Mouse (Mus musculus) frontal cortex, postnatal 25 days (tissue): ENCODE results near the gene Svop.

Experiments used
- DNase-seq, 2 experiments: peaks; one replicate each; pipeline ENCODE4 v3.0.0; 2022; ENCODE audit warnings: low spot score in 2 of 2

The Svop gene

DNA sequence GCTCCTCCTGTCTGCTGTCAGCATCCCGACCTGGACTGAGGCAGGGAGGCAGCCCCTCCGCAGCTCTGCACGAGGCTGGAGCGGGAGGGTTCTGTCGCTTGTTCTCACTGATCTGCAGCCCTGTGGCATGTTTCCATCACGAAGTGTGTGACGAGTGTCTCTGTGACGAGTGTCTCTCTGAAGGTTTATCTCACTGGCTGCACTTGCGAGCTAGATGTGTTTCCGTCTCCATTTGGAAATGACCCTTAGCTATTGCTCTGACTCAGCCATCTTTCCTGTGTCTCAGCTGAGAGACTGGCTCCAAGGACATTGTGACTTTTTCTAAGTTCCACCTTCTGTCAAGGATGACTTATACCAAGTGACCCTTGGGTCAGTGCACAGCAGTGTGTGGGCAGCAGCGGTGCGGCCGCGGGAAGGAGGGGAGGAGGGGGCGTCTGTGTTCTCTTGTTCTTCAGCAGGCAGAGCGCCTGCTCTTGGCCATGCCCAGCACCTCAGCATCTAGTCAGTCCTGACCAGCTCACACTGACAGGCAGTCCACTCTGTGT lies 15.1 kb upstream of the Svop start:
- no peak for DNase-seq

GRCm38 (mm10) chr5:114102807-114103206 lies 11.4 kb upstream of the Svop start:
- no peak for DNase-seq

DNA sequence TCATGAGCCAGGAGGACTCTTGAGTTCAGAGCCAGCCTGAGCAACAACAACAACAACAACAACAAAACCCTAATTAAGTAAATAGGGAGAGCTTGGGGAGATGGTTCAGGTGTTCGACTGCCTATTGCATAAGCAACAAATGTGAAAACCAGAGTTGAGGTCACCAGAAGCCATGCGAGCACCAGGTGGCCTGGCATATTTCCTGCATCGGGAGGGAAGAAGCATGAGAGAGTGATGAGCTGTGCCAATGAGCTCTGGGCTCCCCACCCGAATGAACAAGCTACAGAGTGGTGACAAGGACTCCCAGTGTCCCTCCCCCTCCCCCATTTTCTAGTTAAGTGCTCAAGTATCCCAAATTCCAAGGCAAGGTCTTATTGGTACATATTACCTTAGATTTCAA lies 10.5 kb upstream of the Svop start:
- DNase-seq = no peak

- no peak for DNase-seq
These were observed 9.2 kb upstream of the Svop start for GRCm38 (mm10) chr5:114100390-114101099.

GRCm38 (mm10) chr5:114099709-114100389 lies 8.5 kb upstream of the Svop start:
- DNase-seq = peak; percentile 91 to 95

DNA sequence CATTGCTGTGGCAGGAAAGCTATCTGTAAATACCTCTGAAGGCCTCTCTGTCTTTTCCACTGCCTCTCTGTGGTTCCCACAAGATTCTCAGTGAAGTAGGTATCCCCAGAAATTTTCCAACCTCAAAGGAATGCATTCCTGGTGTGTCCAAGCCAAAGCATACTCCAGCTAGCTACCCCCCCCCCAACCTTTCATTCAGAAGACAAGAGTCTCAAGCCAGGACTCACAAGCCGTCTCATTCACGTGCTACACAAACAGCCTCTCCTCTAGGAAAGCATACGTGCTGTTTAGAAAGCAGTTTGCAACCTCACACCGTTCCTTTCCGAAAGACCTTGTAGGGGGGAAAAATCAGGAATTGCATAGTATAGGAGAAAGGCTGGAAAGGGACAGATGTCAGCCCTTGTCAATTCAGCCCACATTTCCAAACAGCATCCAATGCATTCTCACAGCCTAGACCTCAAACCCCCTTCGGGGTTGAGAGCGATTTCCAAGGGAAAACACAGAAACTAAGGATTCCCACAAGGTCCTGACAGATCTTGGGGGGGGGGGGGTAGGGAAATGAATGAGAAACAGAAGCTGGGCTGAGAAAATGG lies 853 bp downstream of the Svop start:
- DNase-seq = no peak

GRCm38 (mm10) chr5:114087875-114088480 lies 3.4 kb downstream of the Svop start:
- DNase-seq = no peak

GRCm38 (mm10) chr5:114085501-114085900 lies 5.9 kb downstream of the Svop start:
- no peak for DNase-seq

DNA sequence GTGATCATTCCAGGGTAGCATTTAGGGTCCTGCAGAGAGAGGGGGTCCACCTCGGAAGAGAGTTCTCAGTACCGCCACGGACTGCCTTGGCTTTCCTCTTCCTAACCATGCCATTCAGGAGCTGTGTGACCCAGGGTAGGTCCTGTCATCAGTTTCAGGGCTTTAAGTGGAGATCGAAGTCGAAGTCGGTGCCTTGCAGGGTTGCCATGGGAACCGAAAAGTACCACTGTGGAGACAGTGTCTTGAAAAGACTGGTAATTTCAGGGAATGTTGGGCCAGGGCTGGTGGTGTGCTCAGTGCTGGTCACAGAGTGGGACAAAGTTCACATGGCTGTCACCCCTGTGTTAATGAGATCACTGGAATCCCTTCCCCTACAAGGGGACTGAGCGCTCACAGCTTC lies 14.4 kb downstream of the Svop start:
- no peak for DNase-seq

- DNase-seq = no peak
These were observed 19.1 kb downstream of the Svop start for GRCm38 (mm10) chr5:114072262-114072661.

DNA sequence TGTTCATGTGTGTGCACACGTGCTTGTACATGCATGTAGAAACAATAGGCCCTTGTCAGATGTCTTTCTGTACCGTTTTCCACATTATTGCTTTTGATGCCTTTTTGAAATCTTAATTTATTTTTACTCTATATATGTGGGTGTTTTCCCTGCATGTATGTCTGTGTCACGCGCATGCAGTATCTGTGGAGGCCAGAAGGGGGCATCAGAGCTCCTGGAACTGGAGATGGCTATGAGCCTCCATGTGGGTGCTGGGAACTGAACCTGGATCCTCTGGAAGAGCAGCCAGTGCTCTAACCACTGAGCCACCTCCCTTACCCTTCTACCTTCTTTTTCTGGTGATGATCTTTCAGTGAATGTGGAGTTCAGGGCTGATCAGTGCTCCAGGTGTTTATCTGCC lies 20.5 kb downstream of the Svop start:
- DNase-seq = no peak

DNA sequence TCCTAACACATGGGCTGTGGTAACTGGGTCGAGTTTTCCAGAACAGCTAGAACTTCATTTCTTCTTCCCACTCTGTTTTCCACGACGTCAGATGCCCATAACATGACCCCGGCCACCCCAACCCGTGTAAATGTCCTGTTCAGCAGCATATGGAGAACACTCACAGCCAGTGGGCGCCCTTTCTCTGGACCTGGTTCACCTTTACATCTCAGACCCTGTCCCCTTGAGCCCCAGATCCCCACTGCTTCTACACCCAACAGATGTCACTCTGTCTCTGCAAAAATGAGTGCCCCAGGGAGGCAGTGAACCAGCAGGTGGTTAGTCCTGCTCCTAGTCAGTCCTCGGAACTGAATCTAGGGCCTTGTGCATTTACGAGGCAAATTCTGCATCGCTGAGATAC lies 23.4 kb downstream of the Svop start:
- DNase-seq = no peak

DNA sequence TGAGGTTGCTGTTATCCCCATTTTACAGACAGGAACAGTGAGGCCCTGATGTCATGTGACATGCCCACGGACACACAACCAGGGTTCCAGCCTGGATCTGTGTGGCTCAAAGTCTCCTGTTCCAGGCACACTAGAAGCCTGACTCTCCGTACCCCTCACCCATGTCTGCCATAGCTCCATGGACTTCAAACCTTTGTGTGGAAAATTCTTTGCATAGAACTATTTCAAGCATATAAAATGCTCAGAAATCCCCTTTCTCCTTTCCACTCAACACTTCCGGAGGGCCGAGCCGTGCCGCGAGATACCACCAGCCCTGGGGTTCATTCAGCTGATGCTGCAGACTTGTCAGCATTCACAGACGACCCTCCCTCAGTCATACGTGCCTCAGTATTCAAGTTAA lies 23.8 kb downstream of the Svop start:
- DNase-seq = no peak

DNA sequence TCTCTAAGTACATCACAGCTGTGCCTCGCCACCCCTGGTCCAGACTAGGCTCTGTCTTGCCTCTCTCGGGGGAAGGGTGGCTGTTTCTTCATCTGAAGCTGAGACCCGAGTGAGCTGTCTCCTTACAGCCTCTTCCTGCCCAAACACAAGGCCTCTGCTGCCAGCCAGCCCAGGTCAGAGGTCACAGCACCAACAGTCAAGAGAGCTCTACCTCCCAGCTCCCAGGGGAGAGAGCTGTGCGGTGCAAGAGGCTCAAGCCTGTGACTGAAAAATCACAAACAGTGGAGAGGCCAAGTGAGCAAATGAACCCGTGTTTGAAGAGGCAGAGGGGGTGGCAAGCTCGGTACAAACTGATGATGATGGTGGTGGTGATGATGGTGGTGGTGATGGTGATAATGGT lies 24.8 kb downstream of the Svop start:
- DNase-seq = no peak

GRCm38 (mm10) chr5:114065161-114065560 lies 26.2 kb downstream of the Svop start, which contains the start of gene Usp30:
Gene Usp30, plus strand, starts transcription at chr5:114065461.
- DNase-seq = no peak

DNA sequence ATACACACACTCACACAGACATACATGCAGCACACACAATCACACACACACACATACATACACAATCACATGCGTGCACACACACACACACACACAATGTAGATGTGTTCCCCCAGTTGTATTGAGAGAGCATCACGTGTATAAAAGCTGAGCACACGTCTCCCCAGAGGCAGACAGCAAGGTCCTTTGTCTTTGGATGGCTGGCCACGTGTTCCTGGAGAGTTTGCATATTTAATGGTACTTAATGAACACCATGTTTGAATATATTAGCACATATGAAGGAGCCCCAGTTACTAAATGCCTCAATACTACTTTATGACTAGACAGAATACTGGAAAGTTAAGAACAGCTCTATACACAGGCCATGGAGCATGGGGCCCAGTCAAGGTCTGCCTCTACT lies 27.4 kb downstream of the Svop start:
- no peak for DNase-seq

DNA sequence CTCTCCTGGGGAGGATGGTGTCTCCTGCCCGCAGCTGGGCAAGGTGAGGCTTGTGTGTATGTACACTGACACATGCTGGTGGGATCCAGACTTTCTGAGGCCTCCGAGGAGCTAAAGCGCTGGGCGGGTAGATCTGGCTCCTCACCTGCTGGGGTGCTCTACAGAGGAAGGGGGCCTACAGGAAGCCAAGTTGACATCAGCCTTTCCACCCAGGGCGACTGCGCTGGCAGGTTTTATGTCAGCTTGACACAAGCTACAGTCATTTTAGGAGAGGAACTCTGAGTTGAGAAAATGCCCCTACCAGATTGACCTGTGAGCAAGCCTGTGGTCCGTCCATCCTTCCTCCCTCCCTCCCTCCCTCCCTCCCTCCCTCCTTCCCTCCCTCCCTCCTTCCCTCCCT lies 29.7 kb downstream of the Svop start:
- no peak for DNase-seq

DNA sequence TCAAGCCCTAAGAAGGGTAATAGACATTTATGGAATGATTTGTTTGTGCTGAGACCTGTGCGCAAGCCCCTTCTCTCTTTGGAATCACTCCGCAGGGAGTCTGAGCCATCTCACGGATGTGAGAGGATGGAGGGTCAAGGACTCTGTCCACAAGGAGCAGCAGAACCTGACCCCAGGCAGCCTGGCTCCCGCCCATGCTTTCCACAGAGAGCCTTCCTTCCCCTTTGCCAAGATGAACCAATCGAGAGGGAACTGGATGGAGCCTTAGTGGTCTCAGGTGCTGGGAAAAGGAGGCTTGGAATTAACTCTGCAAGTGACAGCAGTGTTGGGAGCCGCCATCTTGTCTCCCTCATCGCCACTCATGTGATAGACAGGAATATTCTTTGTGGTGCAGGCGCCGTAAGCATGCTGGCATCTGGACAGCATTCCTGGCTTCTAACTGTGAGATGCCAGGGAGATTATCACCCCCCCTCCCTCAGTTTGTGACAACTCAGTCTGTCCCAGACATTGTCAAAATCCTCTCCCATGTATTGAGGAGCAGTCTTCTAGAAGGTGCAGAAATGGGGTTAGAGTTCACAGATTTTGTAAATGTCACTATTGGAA lies 34.1 kb downstream of the Svop start:
- no peak for DNase-seq

- DNase-seq = peak; percentile 31 to 37
These were observed 39.1 kb downstream of the Svop start for GRCm38 (mm10) chr5:114052246-114052761.

DNA sequence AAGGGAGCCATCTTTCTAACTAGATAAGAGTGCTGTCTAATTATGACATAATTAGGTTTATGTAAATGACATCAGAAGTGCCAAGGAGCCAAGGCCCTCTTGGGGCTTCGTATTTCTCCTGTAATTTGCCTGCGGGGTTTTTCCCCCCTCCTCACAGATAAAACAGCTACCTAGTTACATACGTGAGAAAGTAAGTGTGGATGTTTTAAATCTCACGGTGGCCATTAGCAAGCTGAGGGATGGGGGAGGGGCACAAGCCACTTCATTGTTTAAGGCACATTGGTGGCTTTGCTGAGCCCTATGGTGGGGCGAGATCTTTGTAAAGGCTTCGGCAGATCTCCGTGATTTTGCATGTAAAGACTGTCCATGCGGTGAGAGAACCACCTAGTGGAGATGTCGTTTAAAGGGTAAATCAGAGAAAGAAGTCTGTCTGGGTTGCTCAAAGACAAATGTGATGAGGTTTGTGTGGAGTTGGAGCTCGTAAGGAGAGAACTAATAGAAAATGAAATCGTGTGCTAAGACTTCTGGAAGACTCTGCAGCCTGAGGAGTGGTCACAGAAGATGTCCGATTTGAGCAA lies 42.5 kb downstream of the Svop start:
- DNase-seq = no peak

DNA sequence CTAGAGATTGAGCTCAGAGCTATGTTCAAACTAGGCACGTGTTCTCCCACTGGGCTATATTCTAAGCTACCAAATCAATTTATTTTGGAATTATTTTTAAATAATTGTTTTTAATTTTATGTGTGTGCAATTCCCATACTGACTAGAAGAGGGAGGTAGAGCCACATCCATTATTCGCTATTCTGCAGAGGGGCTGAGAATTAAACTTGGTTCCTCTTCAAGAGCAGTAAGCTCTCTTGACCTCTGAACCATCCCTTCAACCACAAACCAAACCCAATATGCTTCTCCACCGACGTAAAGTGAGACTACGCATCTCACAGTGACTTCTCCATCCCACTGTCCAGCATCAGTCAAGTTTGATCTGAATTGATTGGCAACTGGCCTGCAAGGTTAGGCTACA lies 44.2 kb downstream of the Svop start:
- DNase-seq = no peak
